Mouse (Mus musculus) C2C12 (cell line): ENCODE results near the gene Grik4. TPM values are rescaled to one million over a fixed set of nuclear protein-coding genes. Genes with fewer than 3 reads are reported as not detected.

Experiments used
- H3K27me3 ChIP-seq: one replicate; pipeline ENCODE4 v1.6.1; 2011; ENCODE audit not compliant: control insufficient read depth, insufficient read depth, insufficient read length
- H3K36me3 ChIP-seq: one replicate; pipeline ENCODE4 v1.6.1; 2011; ENCODE audit not compliant: control insufficient read depth, insufficient read depth
- H3K4me3 ChIP-seq: one replicate; pipeline ENCODE4 v1.5.1; 2011; ENCODE audit warnings: mild to moderate bottlenecking, control low read depth; ENCODE audit not compliant: poor library complexity, insufficient read depth, severe bottlenecking
- H3K79me2 ChIP-seq: one replicate; pipeline ENCODE4 v1.6.1; 2011; ENCODE audit not compliant: control insufficient read depth, insufficient read depth
- H3K79me3 ChIP-seq: one replicate; pipeline ENCODE4 v1.6.1; 2011; ENCODE audit warnings: low read depth, control low read depth
- H3ac ChIP-seq: one replicate; pipeline ENCODE3; 2011; ENCODE audit warnings: low read depth; ENCODE audit not compliant: control insufficient read depth, insufficient read length
- CEBPB ChIP-seq: IDR thresholded peaks from one replicate; pipeline ENCODE4 v1.6.1; 2011; ENCODE audit warnings: low read depth, mild to moderate bottlenecking, control low read depth, moderate library complexity
- CTCF ChIP-seq: IDR thresholded peaks from one replicate; pipeline ENCODE4 v1.5.1; 2011; ENCODE audit not compliant: control insufficient read depth, insufficient read depth, insufficient read length
- FOSL1 ChIP-seq: IDR thresholded peaks from one replicate; pipeline ENCODE4 v1.8.0; 2011; ENCODE audit warnings: mild to moderate bottlenecking, low read length; ENCODE audit not compliant: poor library complexity, insufficient read depth, severe bottlenecking
- MAX ChIP-seq: IDR thresholded peaks from one replicate; pipeline ENCODE4 v1.6.1; 2011; ENCODE audit warnings: mild to moderate bottlenecking, control low read depth
- MYOD1 ChIP-seq: IDR thresholded peaks from one replicate; pipeline ENCODE4 v1.6.1; 2011; ENCODE audit warnings: low read depth; ENCODE audit not compliant: control insufficient read depth, insufficient read length
- MYOG ChIP-seq: IDR thresholded peaks from one replicate; pipeline ENCODE4 v1.6.1; 2011; ENCODE audit not compliant: control insufficient read depth, insufficient read length; ENCODE audit errors: extremely low read depth
- USF1 ChIP-seq: IDR thresholded peaks from one replicate; pipeline ENCODE4 v1.6.1; 2011; ENCODE audit warnings: low read depth, mild to moderate bottlenecking, control low read depth, moderate library complexity
- polyA plus RNA-seq: library from polyadenylated mRNA; unstranded; fragments of >200 nt; fragmentation: generic; extraction: Trizol; gene quantifications from one replicate; pipeline ENCODE4 v1.2.1, GENCODE M21; 2012; ENCODE audit warnings: missing spikeins

The Grik4 gene
- polyA plus RNA-seq, 1 experiment, result not detected

DNA sequence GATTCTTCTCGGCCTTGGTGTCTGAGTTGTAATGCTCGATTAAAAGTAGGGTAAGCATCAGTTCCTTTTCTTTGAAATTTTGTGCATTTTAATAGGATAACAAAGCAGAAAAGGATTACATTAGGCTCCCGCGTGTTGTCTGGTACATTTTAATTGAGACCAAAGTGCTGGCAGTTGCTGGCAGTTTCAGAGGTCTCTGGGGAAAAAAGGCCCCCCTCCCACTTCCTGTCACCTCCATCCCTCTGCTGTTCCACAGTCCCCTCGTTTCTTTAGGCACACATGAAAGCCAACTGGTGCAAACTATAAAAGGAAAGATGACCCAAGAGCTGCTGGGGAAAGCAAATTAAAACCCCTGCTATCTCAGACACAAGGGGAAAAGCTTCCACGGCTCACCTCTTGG lies 411.3 kb downstream of the Grik4 start:
- TF ChIP-seq CTCF (no peak), MYOD1 (no peak), MAX (no peak), USF1 (no peak), MYOG (no peak), CEBPB (no peak), FOSL1 (no peak)
- no peaks in the 10 kb centered on the region for H3K79me2 ChIP-seq
- H3ac ChIP-seq, result no peak overlapping the region
- peaks cover 6% of the 10 kb centered on the region for H3K27me3 ChIP-seq
- H3K36me3 ChIP-seq, result no peaks in the 10 kb centered on the region
- H3K4me3 ChIP-seq, result no peak overlapping the region
- H3K79me3 ChIP-seq, result no peaks in the 10 kb centered on the region

GRCm38 (mm10) chr9:42531951-42532350 lies 412.3 kb downstream of the Grik4 start:
- H3K36me3 ChIP-seq, result no peaks in the 10 kb centered on the region
- no peak for TF ChIP-seq USF1
- no peak for TF ChIP-seq FOSL1
- TF ChIP-seq MYOG, result no peak
- TF ChIP-seq MAX, result no peak
- TF ChIP-seq CEBPB, result no peak
- no peak for TF ChIP-seq CTCF
- no peak for TF ChIP-seq MYOD1
- H3K4me3 ChIP-seq, result no peak overlapping the region
- no peaks in the 10 kb centered on the region for H3K79me2 ChIP-seq
- H3ac ChIP-seq, result no peak overlapping the region
- no peaks in the 10 kb centered on the region for H3K79me3 ChIP-seq
- H3K27me3 ChIP-seq, result peaks cover 6% of the 10 kb centered on the region

- Histone ChIP-seq H3K79me3 (no peaks in the 10 kb centered on the region), H3K27me3 (peaks cover 6% of the 10 kb centered on the region), H3K36me3 (no peaks in the 10 kb centered on the region), H3K79me2 (no peaks in the 10 kb centered on the region), H3K4me3 (no peak overlapping the region), H3ac (no peak overlapping the region)
- TF ChIP-seq MYOG, result no peak
- TF ChIP-seq MYOD1, result no peak
- TF ChIP-seq USF1, result no peak
- no peak for TF ChIP-seq FOSL1
- no peak for TF ChIP-seq MAX
- no peak for TF ChIP-seq CTCF
- TF ChIP-seq CEBPB, result no peak
Measured at GRCm38 (mm10) chr9:42530221-42531152, 413.8 kb downstream of the Grik4 start.

- Histone ChIP-seq H3K36me3 (no peaks in the 10 kb centered on the region), H3ac (no peak overlapping the region), H3K4me3 (no peak overlapping the region), H3K79me2 (no peaks in the 10 kb centered on the region), H3K27me3 (peaks cover 5% of the 10 kb centered on the region), H3K79me3 (no peaks in the 10 kb centered on the region)
- TF ChIP-seq MYOD1, result no peak
- TF ChIP-seq MAX, result no peak
- TF ChIP-seq USF1, result no peak
- no peak for TF ChIP-seq CEBPB
- no peak for TF ChIP-seq MYOG
- TF ChIP-seq CTCF, result no peak
- no peak for TF ChIP-seq FOSL1
Measured at GRCm38 (mm10) chr9:42520587-42521084, 423.7 kb downstream of the Grik4 start.

DNA sequence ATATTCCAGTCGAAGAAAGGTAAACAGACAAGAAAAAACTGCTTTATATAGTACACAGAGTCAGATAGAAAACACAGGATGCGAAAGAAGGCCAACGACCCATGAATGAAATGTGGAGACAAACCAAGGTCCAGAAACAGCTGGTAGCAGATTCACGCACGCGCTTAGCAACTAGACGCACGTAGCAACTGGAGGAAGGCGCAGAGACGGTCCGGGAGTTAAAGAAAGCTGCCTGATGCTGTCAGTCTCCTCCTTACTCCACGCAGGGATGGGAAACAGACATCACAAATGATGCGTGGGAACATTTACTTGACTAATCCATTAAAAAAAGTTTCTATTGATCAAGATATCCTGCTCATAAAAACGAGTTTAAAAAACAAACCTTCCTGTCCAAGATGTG lies 426.1 kb downstream of the Grik4 start:
- no peaks in the 10 kb centered on the region for H3K79me3 ChIP-seq
- peaks cover 5% of the 10 kb centered on the region for H3K27me3 ChIP-seq
- TF ChIP-seq CEBPB (no peak), MAX (no peak), CTCF (no peak), FOSL1 (no peak), USF1 (no peak), MYOD1 (no peak), MYOG (no peak)
- H3K4me3 ChIP-seq, result no peak overlapping the region
- H3K36me3 ChIP-seq, result no peaks in the 10 kb centered on the region
- H3ac ChIP-seq, result no peak overlapping the region
- H3K79me2 ChIP-seq, result no peaks in the 10 kb centered on the region
